ENCODE assay signal across 9 mouse cellular contexts in genomic region chr17:84190885-84191284, GRCm38 (mm10). TPM values are rescaled to one million over a fixed set of nuclear protein-coding genes. Genes with fewer than 3 reads are reported as not detected.
DNase-seq lines count a peak whose midpoint lies in the region; ATAC-seq and TF ChIP-seq lines count a peak whose summit lies in the region.
"Had no signal": no experiment of that assay in that cellular context is flagged by ENCODE, and none has a peak within 500 bp of the region (broad histone marks: within the 10 kb centered on the region; RNA-seq: fewer than 3 reads in every experiment).

No protein-coding gene starts in this region.

- no peak overlapping the region for H3K27ac ChIP-seq in intestine, embryonic 14.5 days (ENCODE audit: low read depth)
- H3K27ac ChIP-seq in intestine, embryonic 15.5 days = no peak overlapping the region
- H3K27ac ChIP-seq in heart, postnatal 0 days (ENCODE audit: low read depth) = no peak overlapping the region
- no peak overlapping the region for H3K27ac ChIP-seq in neural tube, embryonic 11.5 days (ENCODE audit: low read depth, low read length)
- H3K27ac ChIP-seq: neural tube, embryonic 12.5 days had no signal

- no peaks in the 10 kb centered on the region for H3K9me3 ChIP-seq in intestine, embryonic 14.5 days (ENCODE audit: control insufficient read depth, low read length)
- no peaks in the 10 kb centered on the region for H3K9me3 ChIP-seq in intestine, embryonic 15.5 days
- no peaks in the 10 kb centered on the region for H3K9me3 ChIP-seq in heart, postnatal 0 days (replicated peaks; ENCODE audit: control insufficient read depth, low read length)
- H3K9me3 ChIP-seq in neural tube, embryonic 11.5 days (ENCODE audit: control insufficient read depth, low read length) = no peaks in the 10 kb centered on the region
- H3K9me3 ChIP-seq: neural tube, embryonic 12.5 days had no signal

- DNase-seq in intestine, embryonic 14.5 days (ENCODE audit: low spot score) = peak; percentile 95
- peak; percentile 85 for DNase-seq in T-cell, adult 2 months (ENCODE audit: low spot score)
- peak; percentile 70 for DNase-seq in heart, postnatal 0 days (ENCODE audit: low spot score)
- peak; percentile 82 to 86 for DNase-seq in left cerebral cortex, postnatal 14 days (ENCODE audit: low spot score in 2 of 2)
- DNase-seq in neural tube, embryonic 11.5 days (ENCODE audit: low spot score) = peak; percentile 81
- DNase-seq in thymus, postnatal 0 days (ENCODE audit: low spot score) = peak; percentile 90

- no peaks in the 10 kb centered on the region for H3K27me3 ChIP-seq in intestine, embryonic 14.5 days (replicated peaks; ENCODE audit: control insufficient read depth, insufficient read depth, low read length)
- H3K27me3 ChIP-seq in intestine, embryonic 15.5 days (replicated peaks) = no peaks in the 10 kb centered on the region
- no peaks in the 10 kb centered on the region for H3K27me3 ChIP-seq in heart, postnatal 0 days (ENCODE audit: control insufficient read depth, insufficient read depth, low read length)
- no peaks in the 10 kb centered on the region for H3K27me3 ChIP-seq in neural tube, embryonic 11.5 days (ENCODE audit: control insufficient read depth, insufficient read depth, low read length)

- no peak overlapping the region for H3K4me3 ChIP-seq in intestine, embryonic 14.5 days (ENCODE audit: low read depth, low read length)
- H3K4me3 ChIP-seq in intestine, embryonic 15.5 days (replicated peaks) = no peak overlapping the region
- H3K4me3 ChIP-seq in heart, postnatal 0 days (ENCODE audit: low read depth, low read length) = no peak overlapping the region
- H3K4me3 ChIP-seq in neural tube, embryonic 11.5 days (ENCODE audit: low read depth, low read length) = no peak overlapping the region
- H3K4me3 ChIP-seq: neural tube, embryonic 12.5 days had no signal

- H3K4me1 ChIP-seq in intestine, embryonic 14.5 days (replicated peaks; ENCODE audit: control insufficient read depth, insufficient read depth, low read length) = peaks cover 10% of the 10 kb centered on the region
- H3K4me1 ChIP-seq in intestine, embryonic 15.5 days (replicated peaks) = peaks cover 23% of the 10 kb centered on the region
- peaks cover 28% of the 10 kb centered on the region for H3K4me1 ChIP-seq in heart, postnatal 0 days (ENCODE audit: control insufficient read depth, insufficient read depth)
- H3K4me1 ChIP-seq in neural tube, embryonic 11.5 days (ENCODE audit: control insufficient read depth, insufficient read depth, low read length) = peaks cover 18% of the 10 kb centered on the region

- intact Hi-C loops in left cerebral cortex, postnatal 14 days (cut with DNase I) = loop anchor here (1.0 to 5.0 kb wide), 3 partner anchors 163 to 219 kb away; no protein-coding TSS in a partner anchor

- peaks cover 31% of the 10 kb centered on the region for H3K36me3 ChIP-seq in intestine, embryonic 14.5 days (ENCODE audit: control insufficient read depth, insufficient read depth, low read length)
- no peaks in the 10 kb centered on the region for H3K36me3 ChIP-seq in intestine, embryonic 15.5 days
- peaks cover 8% of the 10 kb centered on the region for H3K36me3 ChIP-seq in heart, postnatal 0 days (replicated peaks; ENCODE audit: control insufficient read depth, insufficient read depth, low read length)
- peaks cover 4% of the 10 kb centered on the region for H3K36me3 ChIP-seq in neural tube, embryonic 11.5 days (ENCODE audit: control insufficient read depth, insufficient read depth, low read length)

- H3K9ac ChIP-seq in intestine, embryonic 14.5 days (ENCODE audit: low read length) = no peak overlapping the region
- no peak overlapping the region for H3K9ac ChIP-seq in intestine, embryonic 15.5 days
- H3K9ac ChIP-seq in heart, postnatal 0 days (replicated peaks; ENCODE audit: low read depth, low read length) = no peak overlapping the region
- H3K9ac ChIP-seq in neural tube, embryonic 11.5 days (ENCODE audit: low read length) = no peak overlapping the region
- H3K9ac ChIP-seq: neural tube, embryonic 12.5 days had no signal

- no peak overlapping the region for H3K4me2 ChIP-seq in intestine, embryonic 14.5 days (ENCODE audit: low read length)
- H3K4me2 ChIP-seq in intestine, embryonic 15.5 days (replicated peaks) = no peak overlapping the region
- no peak overlapping the region for H3K4me2 ChIP-seq in heart, postnatal 0 days (ENCODE audit: low read depth, low read length)
- no peak overlapping the region for H3K4me2 ChIP-seq in neural tube, embryonic 11.5 days (ENCODE audit: low read depth)
- H3K4me2 ChIP-seq: neural tube, embryonic 12.5 days had no signal

- 29% methylated on average over 8 of the region's 8 CpGs for WGBS in intestine, embryonic 14.5 days
- 28% methylated on average over 8 of the region's 8 CpGs for WGBS in intestine, embryonic 15.5 days
- WGBS in heart, postnatal 0 days = 23% methylated on average over 8 of the region's 8 CpGs
- WGBS in neural tube, embryonic 11.5 days = 30% methylated on average over 8 of the region's 8 CpGs

- ATAC-seq in intestine, embryonic 14.5 days (replicated peaks; ENCODE audit: low FRiP score, low TSS enrichment, low read depth) = no peak
- no peak for ATAC-seq in intestine, embryonic 15.5 days
- ATAC-seq in common myeloid progenitor, adult 5-6 weeks (replicated peaks; ENCODE audit: low read depth, poor library complexity, severe bottlenecking) = peak; percentile 9; the same call in 1 of the 2 replicates
- ATAC-seq in heart, postnatal 0 days (ENCODE audit: insufficient read depth, low read depth) = no peak
- ATAC-seq in neural tube, embryonic 11.5 days (ENCODE audit: insufficient read depth, low FRiP score, low TSS enrichment) = no peak

- no peak for TF ChIP-seq EP300 in heart, postnatal 0 days (IDR thresholded peaks at IDR 0.05; ENCODE audit: low read depth)

- peak; percentile 83 for TF ChIP-seq CTCF in heart, postnatal 0 days (IDR thresholded peaks at IDR 0.05; ENCODE audit: low read depth)

RNA-seq across cellular contexts. Expression of gene Zfp36l2, which starts 3.1 kb away (rescaled TPM):
- polyA plus RNA-seq in intestine, embryonic 14.5 days (2014; fragmentation: Nextera tagmentation; extraction: Ambion mirVana) = 35.1 and 36.5 TPM in 2 replicates
- 23.2 and 29.7 TPM in 2 replicates for polyA plus RNA-seq in intestine, embryonic 15.5 days (2015; fragmentation: Nextera tagmentation; extraction: Ambion mirVana)
- total RNA-seq in common myeloid progenitor, adult 5-6 weeks (2017) = 197 and 277 TPM in 2 replicates
- 14.0 and 15.0 TPM in 2 replicates for total RNA-seq in heart, postnatal 0 days (2014; rRNA removed; ENCODE audit: low replicate concordance)
- polyA plus RNA-seq in heart, postnatal 0 days (2015; fragmentation: Nextera tagmentation; extraction: Ambion mirVana) = 4.5 and 4.7 TPM in 2 replicates
- total RNA-seq in left cerebral cortex, postnatal 14 days (2021) = 10 to 100 TPM; 16.6 to 26.1 TPM
- 14.0 and 15.5 TPM in 2 replicates for polyA plus RNA-seq in neural tube, embryonic 11.5 days (2014; fragmentation: Nextera tagmentation; extraction: Ambion mirVana)
- 28.4 and 35.1 TPM in 2 replicates for polyA plus RNA-seq in thymus, postnatal 0 days (2015; fragmentation: Nextera tagmentation; extraction: Ambion mirVana)
